Mouse (Mus musculus) midbrain, embryonic 14.5 days (tissue): ENCODE measurements around the gene Hpdl. TPM values are rescaled to one million over a fixed set of nuclear protein-coding genes. Genes with fewer than 3 reads are reported as not detected.
"Not testable (repeated sequence)": the region's sequence is repeated elsewhere in the genome, so short reads cannot be mapped to it uniquely, and the experiment has no call there.

Source experiments
- ATAC-seq: fragments of 200-750 bp; cut with Nextera tagmentation; 2 replicates; pipeline ENCODE4 v1.8.0; 2017; ENCODE audit warnings: moderate number of reproducible peaks, moderate library complexity; ENCODE audit not compliant: low FRiP score, low TSS enrichment
- DNase-seq: peaks from one replicate; pipeline ENCODE4 v3.0.0-alpha.2; 2015
- H3K27ac ChIP-seq: fragments of 300-500 bp; sonication (generic); replicated peaks from 2 replicates; pipeline ENCODE4 v1.5.1; 2014; ENCODE audit warnings: mild to moderate bottlenecking, low read depth, low read length, moderate library complexity
- H3K27me3 ChIP-seq: fragments of 300-500 bp; sonication (generic); 2 replicates; pipeline ENCODE4 v1.6.1; 2014; ENCODE audit warnings: low read length, control low read depth, mixed read lengths; ENCODE audit not compliant: control insufficient read depth, insufficient read depth
- H3K36me3 ChIP-seq: fragments of 300-500 bp; sonication (generic); 2 replicates; pipeline ENCODE4 v1.6.1; 2014; ENCODE audit warnings: low read length, control low read depth; ENCODE audit not compliant: control insufficient read depth, insufficient read depth
- H3K4me1 ChIP-seq: fragments of 300-500 bp; sonication (generic); 2 replicates; pipeline ENCODE4 v1.6.1; 2014; ENCODE audit warnings: mild to moderate bottlenecking, antibody characterized with exemption, low read length, control low read depth; ENCODE audit not compliant: control insufficient read depth, insufficient read depth
- H3K4me2 ChIP-seq: fragments of 300-500 bp; sonication (generic); 2 replicates; pipeline ENCODE4 v1.6.1; 2014; ENCODE audit warnings: mild to moderate bottlenecking, low read length, moderate library complexity
- H3K4me3 ChIP-seq: fragments of 300-500 bp; sonication (generic); replicated peaks from 2 replicates; pipeline ENCODE4 v1.5.1; 2014; ENCODE audit warnings: low read depth, low read length
- H3K9ac ChIP-seq: fragments of 300-500 bp; sonication (generic); replicated peaks from 2 replicates; pipeline ENCODE4 v1.6.1; 2014; ENCODE audit warnings: mild to moderate bottlenecking, low read length, moderate library complexity
- H3K9me3 ChIP-seq: fragments of 300-500 bp; sonication (generic); 2 replicates; pipeline ENCODE4 v1.6.1; 2016; ENCODE audit warnings: low read length, control low read depth, mixed read lengths; ENCODE audit not compliant: control insufficient read depth
- whole genome bisulfite sequencing: fragments of 180-500 bp; shearing (Covaris S2); extraction: QIAGEN DNeasy Blood & Tissue Kit; methylation state at CpG from one replicate; pipeline ENCODE4 v1.1.7; 2014; 5-methylcytosine and 5-hydroxymethylcytosine counted together
- polyA plus RNA-seq: library from polyadenylated mRNA; unstranded; fragments of >200 nt; fragmentation: Nextera tagmentation; extraction: Ambion mirVana; gene quantifications from 2 replicates; pipeline ENCODE4 v1.2.1, GENCODE M21; 2014

Hpdl gene
- polyA plus RNA-seq, 1 experiment from 2014 or later: 1.1 TPM

- not testable (repeated sequence) for H3K27ac ChIP-seq, H3K36me3 ChIP-seq, DNase-seq, H3K4me3 ChIP-seq, H3K9me3 ChIP-seq, H3K27me3 ChIP-seq, H3K4me1 ChIP-seq, H3K9ac ChIP-seq, H3K4me2 ChIP-seq, ATAC-seq
- 44% methylated on average over 20 of the region's 29 CpGs for WGBS
Observed at GRCm38 (mm10) chr4:116840096-116840495, 18.6 kb upstream of the Hpdl start.

GRCm38 (mm10) chr4:116838999-116839398 lies 17.5 kb upstream of the Hpdl start:
- no peak overlapping the region for H3K9ac ChIP-seq
- no peak overlapping the region for H3K4me2 ChIP-seq
- WGBS: 6% methylated on average over 2 of the region's 2 CpGs
- no peaks in the 10 kb centered on the region for H3K27me3 ChIP-seq
- no peaks in the 10 kb centered on the region for H3K36me3 ChIP-seq
- ATAC-seq (no peak), DNase-seq (no peak)
- no peaks in the 10 kb centered on the region for H3K9me3 ChIP-seq
- H3K27ac ChIP-seq: no peak overlapping the region
- no peak overlapping the region for H3K4me3 ChIP-seq
- no peaks in the 10 kb centered on the region for H3K4me1 ChIP-seq

DNA sequence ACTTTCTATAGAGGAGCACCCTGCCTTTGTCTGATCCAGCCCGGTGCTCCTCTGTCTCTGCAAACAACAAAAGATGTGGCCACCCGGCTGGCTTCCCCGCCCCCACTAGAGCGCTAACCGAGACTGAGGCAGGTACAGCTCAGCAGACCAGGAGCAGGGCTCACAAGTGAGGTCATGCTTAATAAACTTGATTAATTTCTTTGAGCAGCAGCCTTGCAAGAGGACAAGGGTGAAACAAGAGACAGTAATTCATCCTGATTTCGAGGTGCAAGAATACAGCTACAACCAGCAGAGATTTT lies 8.5 kb upstream of the Hpdl start:
- 4% methylated on average over 6 of the region's 6 CpGs for WGBS
- Histone ChIP-seq H3K27ac (peak overlapping the region; percentile 43), H3K36me3 (no peaks in the 10 kb centered on the region), H3K9me3 (no peaks in the 10 kb centered on the region), H3K9ac (peak overlapping the region; percentile 44), H3K4me2 (no peak overlapping the region), H3K4me3 (no peak overlapping the region), H3K27me3 (no peaks in the 10 kb centered on the region), H3K4me1 (peaks cover 9% of the 10 kb centered on the region)
- ATAC-seq (0 out of 2 replicates have a peak, but pooled peaks have one; percentile 48), DNase-seq (peak; percentile 59)

DNA sequence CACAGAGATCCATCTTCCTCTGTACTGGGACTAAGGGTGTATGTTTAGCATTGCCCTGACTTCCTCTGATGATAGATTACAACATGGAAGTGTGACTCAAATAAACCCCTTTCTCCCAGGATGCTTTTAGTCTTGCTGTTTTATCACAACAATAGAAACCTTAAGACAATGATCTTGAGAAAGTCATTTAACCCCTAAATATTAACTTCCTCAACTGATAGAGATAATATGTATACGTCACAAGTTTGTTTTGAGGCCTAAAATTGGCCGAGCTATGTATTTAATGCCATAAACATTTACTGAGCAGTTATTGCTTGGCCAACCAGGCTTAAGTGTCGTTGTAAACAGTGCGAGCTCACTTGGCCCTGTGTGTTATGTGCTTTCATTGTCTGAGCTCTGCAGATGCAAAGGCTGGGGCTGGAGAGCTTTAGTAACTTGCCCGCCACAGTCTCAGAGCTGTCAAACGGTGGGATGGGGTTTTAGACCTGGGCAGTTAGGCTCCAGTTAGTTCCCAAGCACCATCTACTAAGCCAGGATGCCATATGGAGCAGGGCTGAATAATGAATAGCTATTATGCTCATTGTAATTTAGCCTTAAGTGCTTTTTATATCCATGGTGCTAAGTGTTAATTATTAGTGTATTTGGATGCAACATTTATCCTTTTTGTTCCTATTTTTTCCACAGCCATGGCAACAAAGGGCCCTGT lies 8.0 kb upstream of the Hpdl start:
- H3K4me2 ChIP-seq: no peak overlapping the region
- no peak for ATAC-seq
- H3K9me3 ChIP-seq: no peaks in the 10 kb centered on the region
- H3K27ac ChIP-seq: peak overlapping the region; percentile 43
- H3K4me1 ChIP-seq: peaks cover 9% of the 10 kb centered on the region
- H3K9ac ChIP-seq: peak overlapping the region; percentile 44
- H3K36me3 ChIP-seq: no peaks in the 10 kb centered on the region
- 31% methylated on average over 6 of the region's 6 CpGs for WGBS
- no peaks in the 10 kb centered on the region for H3K27me3 ChIP-seq
- no peak overlapping the region for H3K4me3 ChIP-seq
- peak; percentile 24 for DNase-seq

DNA sequence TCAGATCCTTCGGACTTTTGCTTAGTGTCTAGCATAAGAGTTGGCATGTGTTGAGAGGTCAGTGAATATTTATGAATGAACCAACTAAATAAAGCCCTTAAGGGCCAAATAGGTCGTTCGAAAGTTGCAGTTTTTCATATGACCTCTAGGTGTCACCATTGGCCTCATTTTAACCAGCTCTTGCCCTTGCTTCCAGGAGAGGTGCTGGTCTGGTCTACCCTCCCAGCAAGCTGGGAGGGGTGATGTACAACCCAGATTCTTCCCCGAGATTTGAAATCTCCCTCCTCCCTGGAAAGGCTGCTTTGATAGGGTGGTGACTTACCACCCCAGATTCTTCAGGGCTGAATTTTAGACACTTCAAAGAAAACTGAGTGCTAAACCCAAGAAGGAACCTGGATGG lies 6.3 kb upstream of the Hpdl start:
- under 1% methylated on average over 4 of the region's 4 CpGs for WGBS
- H3K9ac ChIP-seq: no peak overlapping the region

DNA sequence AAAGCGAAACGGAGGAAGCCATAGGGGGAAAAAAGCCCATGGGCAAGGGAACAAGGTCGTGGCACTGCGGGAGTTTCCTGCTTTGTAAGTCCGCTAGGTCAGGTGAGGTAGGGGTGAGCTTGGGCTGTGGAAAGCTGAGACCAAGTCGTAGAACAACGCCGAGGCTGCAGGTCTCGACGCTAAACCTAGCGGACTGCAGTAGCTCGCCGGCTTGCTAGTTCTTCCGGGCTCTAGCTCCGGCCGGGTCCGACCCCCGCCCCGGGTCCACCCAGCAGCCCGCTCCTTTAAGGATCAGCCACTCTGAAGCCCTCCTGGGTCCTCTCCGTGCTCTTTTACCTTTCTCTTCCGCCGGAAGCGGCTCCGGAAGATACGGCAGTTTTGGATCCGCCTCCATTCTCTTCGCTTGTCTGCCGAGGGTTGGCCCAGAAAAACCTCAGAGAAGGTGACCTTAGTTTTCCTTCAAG lies 3.1 kb upstream of the Hpdl start:
- H3K27me3 ChIP-seq: peaks cover 19% of the 10 kb centered on the region; the same call in 1 of the 2 replicates
- peak overlapping the region; percentile 69 for H3K9ac ChIP-seq
- H3K4me2 ChIP-seq: peak overlapping the region; percentile 71
- H3K36me3 ChIP-seq: no peaks in the 10 kb centered on the region
- peak overlapping the region; percentile 75 for H3K27ac ChIP-seq
- peak overlapping the region; percentile 47 for H3K4me3 ChIP-seq
- ATAC-seq: peak; percentile 57; the same call in 1 of the 2 replicates
- peak; percentile 89 for DNase-seq
- H3K4me1 ChIP-seq: peaks cover 17% of the 10 kb centered on the region
- WGBS: under 1% methylated on average over 29 of the region's 29 CpGs
- H3K9me3 ChIP-seq: no peaks in the 10 kb centered on the region

More for the DNA sequence above, 6.3 kb upstream of the Hpdl start:
- Histone ChIP-seq H3K4me3 (no peak overlapping the region), H3K36me3 (no peaks in the 10 kb centered on the region), H3K9me3 (no peaks in the 10 kb centered on the region), H3K27me3 (no peaks in the 10 kb centered on the region), H3K27ac (no peak overlapping the region), H3K4me1 (peaks cover 9% of the 10 kb centered on the region), H3K4me2 (no peak overlapping the region)
- ATAC-seq (peak; percentile 21; the same call in 1 of the 2 replicates), DNase-seq (peak; percentile 89)

- under 1% methylated on average over 51 of the region's 51 CpGs for WGBS
- Histone ChIP-seq H3K4me1 (peaks cover 17% of the 10 kb centered on the region), H3K9me3 (no peaks in the 10 kb centered on the region), H3K27ac (no peak overlapping the region), H3K27me3 (peaks cover 22% of the 10 kb centered on the region; the same call in 1 of the 2 replicates), H3K9ac (peak overlapping the region; percentile 43), H3K4me2 (peak overlapping the region; percentile 80), H3K36me3 (no peaks in the 10 kb centered on the region), H3K4me3 (peak overlapping the region; percentile 39)
- peak; percentile 77 for DNase-seq
- peak; percentile 68 for ATAC-seq
Observed at GRCm38 (mm10) chr4:116820902-116821693, 409 bp downstream of the Hpdl start.

- DNase-seq: peak; percentile 19
- H3K36me3 ChIP-seq: no peaks in the 10 kb centered on the region
- H3K27ac ChIP-seq: no peak overlapping the region
- peak overlapping the region; percentile 80 for H3K4me2 ChIP-seq
- H3K27me3 ChIP-seq: peaks cover 22% of the 10 kb centered on the region; the same call in 1 of the 2 replicates
- 19% methylated on average over 32 of the region's 32 CpGs for WGBS
- no peaks in the 10 kb centered on the region for H3K9me3 ChIP-seq
- ATAC-seq: no peak
- peak overlapping the region; percentile 43; the same call in 1 of the 2 replicates for H3K9ac ChIP-seq
- peak overlapping the region; percentile 39 for H3K4me3 ChIP-seq
- H3K4me1 ChIP-seq: peaks cover 13% of the 10 kb centered on the region
Observed at GRCm38 (mm10) chr4:116819968-116820901, 1.3 kb downstream of the Hpdl start.
